Mouse (Mus musculus): ENCODE results near the gene Ptpru. TPM values are rescaled to one million over a fixed set of nuclear protein-coding genes. Genes with fewer than 3 reads are reported as not detected.

Ptpru gene
- polyA plus RNA-seq, 1 experiment from 2014 or later = 20.8 TPM

DNA sequence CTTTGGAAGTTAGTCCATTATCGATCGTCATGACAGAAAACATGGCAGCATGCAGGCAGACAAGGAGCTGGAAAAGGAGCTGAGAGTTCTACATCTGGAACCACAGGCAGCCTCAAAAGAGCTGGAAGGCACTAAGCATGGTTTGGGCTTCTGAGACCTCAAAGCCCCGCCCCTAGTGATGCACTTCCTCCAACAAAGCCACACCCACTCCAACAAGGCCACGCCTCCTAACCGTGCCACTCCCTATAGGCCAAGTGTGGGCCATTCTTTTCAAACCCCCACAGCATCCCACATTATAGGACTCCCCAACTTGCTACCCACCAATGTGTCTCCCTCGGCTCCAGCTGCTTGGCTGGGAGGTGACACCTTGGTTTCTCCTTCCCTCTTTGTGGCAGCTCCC is 88.3 kb downstream of the Ptpru start:
- no peaks in the 10 kb centered on the region for H3K36me3 ChIP-seq (ENCODE audit: control insufficient read depth, insufficient read depth, low read length)
- no peak for DNase-seq
- no peaks in the 10 kb centered on the region for H3K27me3 ChIP-seq (ENCODE audit: control insufficient read depth, insufficient read depth, low read length)
- H3K4me2 ChIP-seq (ENCODE audit: low read length) = no peak overlapping the region
- no peaks in the 10 kb centered on the region for H3K4me1 ChIP-seq (ENCODE audit: control insufficient read depth, insufficient read depth, low read length)
- no peak overlapping the region for H3K4me3 ChIP-seq (replicated peaks; ENCODE audit: low read depth, low read length)
- no peak overlapping the region for H3K9ac ChIP-seq (replicated peaks; ENCODE audit: low read length)
- H3K9me3 ChIP-seq (ENCODE audit: control insufficient read depth, low read length) = no peaks in the 10 kb centered on the region
- WGBS = 82% methylated on average over 6 of the region's 6 CpGs
- ATAC-seq (ENCODE audit: low FRiP score, low TSS enrichment) = no peak
- H3K27ac ChIP-seq (replicated peaks; ENCODE audit: low read depth, low read length) = no peak overlapping the region

DNA sequence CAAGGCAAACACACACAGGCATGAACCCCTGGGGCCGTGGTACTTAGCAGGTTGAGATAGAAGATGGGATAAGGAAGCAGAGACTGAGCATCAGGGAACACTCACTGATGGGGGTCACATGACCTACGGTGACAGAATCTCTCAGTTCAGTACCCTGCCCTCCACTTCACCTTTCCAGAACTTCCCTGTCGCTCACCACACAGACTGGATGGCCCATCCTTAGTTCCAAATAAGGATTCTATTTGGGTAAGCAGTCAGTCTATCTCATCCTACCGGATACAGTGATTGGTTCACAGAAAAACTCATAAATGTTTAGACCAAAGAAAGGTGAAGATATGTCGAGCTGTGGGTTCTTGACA is 93.4 kb downstream of the Ptpru start:
- Histone ChIP-seq H3K9ac (replicated peaks; ENCODE audit: low read length) (no peak overlapping the region), H3K36me3 (ENCODE audit: control insufficient read depth, insufficient read depth, low read length) (no peaks in the 10 kb centered on the region), H3K4me3 (replicated peaks; ENCODE audit: low read depth, low read length) (no peak overlapping the region), H3K4me2 (ENCODE audit: low read length) (no peak overlapping the region), H3K9me3 (ENCODE audit: control insufficient read depth, low read length) (no peaks in the 10 kb centered on the region), H3K27ac (replicated peaks; ENCODE audit: low read depth, low read length) (no peak overlapping the region), H3K4me1 (ENCODE audit: control insufficient read depth, insufficient read depth, low read length) (no peaks in the 10 kb centered on the region), H3K27me3 (ENCODE audit: control insufficient read depth, insufficient read depth, low read length) (no peaks in the 10 kb centered on the region)
- ATAC-seq (ENCODE audit: low FRiP score, low TSS enrichment) = no peak
- WGBS = 89% methylated on average over 5 of the region's 5 CpGs
- DNase-seq = no peak

DNA sequence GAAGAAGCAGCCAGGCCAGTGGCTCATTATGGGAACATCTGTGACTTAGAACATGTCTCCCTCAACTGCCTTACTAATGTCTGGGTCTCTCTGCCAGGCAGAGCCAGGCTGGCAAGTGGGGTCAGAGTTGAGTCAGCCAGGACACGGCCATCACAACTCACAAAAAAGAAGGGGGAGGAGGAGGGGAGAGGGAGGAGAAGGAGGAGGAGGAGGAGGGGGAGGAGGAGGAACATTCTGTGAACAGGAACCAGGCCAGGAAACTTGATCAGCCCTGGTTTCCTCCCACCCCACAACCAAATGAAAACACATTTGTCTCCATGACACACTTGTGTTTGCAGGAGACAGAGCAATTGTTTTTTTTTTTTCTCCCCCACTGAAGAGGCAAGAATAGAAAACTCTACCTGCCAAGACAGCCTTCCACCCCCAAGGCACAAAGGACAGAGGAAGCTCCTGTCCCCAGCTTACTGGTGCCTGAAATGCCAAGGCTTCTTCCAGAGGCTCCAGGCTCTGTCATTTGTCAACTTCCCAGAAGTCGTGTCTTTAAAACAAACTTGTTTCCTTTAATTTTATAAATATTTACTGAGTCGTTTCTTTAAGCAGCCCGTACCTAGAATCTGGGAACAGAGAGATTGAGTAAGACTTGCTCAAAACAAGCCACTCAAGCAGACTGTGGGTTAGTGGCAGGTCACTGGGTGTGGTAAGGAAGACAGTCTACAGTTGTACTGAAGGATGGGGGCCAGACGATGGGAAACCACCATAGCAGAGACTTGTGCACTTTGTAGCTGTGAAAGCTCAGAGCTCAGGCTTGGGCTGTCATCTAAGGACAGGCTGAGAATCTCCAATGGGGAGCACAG is 94.0 kb downstream of the Ptpru start:
- Histone ChIP-seq H3K4me3 (replicated peaks; ENCODE audit: low read depth, low read length) (no peak overlapping the region), H3K27me3 (ENCODE audit: control insufficient read depth, insufficient read depth, low read length) (no peaks in the 10 kb centered on the region), H3K4me1 (ENCODE audit: control insufficient read depth, insufficient read depth, low read length) (no peaks in the 10 kb centered on the region), H3K9me3 (ENCODE audit: control insufficient read depth, low read length) (no peaks in the 10 kb centered on the region), H3K9ac (replicated peaks; ENCODE audit: low read length) (no peak overlapping the region), H3K27ac (replicated peaks; ENCODE audit: low read depth, low read length) (no peak overlapping the region), H3K4me2 (ENCODE audit: low read length) (no peak overlapping the region), H3K36me3 (ENCODE audit: control insufficient read depth, insufficient read depth, low read length) (no peaks in the 10 kb centered on the region)
- ATAC-seq (ENCODE audit: low FRiP score, low TSS enrichment) (no peak), DNase-seq (no peak)
- 66% methylated on average over 5 of the region's 5 CpGs for WGBS

DNA sequence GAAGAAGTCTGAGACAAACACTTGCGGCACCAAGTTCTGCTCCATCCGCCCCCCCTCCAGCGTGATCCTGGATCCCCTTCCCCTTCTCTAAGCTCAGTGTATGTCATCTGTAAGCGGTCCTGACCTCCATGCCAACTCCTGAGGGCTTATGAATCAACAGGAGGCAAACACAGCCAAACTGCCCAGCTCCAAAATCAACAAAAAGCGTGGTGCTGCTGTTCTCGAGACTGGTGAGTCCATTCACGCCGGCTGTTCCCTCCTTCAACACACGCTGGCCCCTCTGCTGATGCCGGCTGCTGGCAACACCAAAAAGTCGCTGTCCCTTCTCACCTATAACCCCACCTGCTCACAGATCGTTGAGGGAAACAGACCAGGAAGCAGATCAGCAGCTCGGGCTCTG is 95.1 kb downstream of the Ptpru start:
- Histone ChIP-seq H3K4me3 (replicated peaks; ENCODE audit: low read depth, low read length) (no peak overlapping the region), H3K27ac (replicated peaks; ENCODE audit: low read depth, low read length) (no peak overlapping the region), H3K36me3 (ENCODE audit: control insufficient read depth, insufficient read depth, low read length) (no peaks in the 10 kb centered on the region), H3K4me1 (ENCODE audit: control insufficient read depth, insufficient read depth, low read length) (no peaks in the 10 kb centered on the region), H3K27me3 (ENCODE audit: control insufficient read depth, insufficient read depth, low read length) (no peaks in the 10 kb centered on the region), H3K4me2 (ENCODE audit: low read length) (no peak overlapping the region), H3K9ac (replicated peaks; ENCODE audit: low read length) (no peak overlapping the region), H3K9me3 (ENCODE audit: control insufficient read depth, low read length) (no peaks in the 10 kb centered on the region)
- 78% methylated on average over 13 of the region's 13 CpGs for WGBS
- DNase-seq = no peak
- ATAC-seq (ENCODE audit: low FRiP score, low TSS enrichment) = no peak

DNA sequence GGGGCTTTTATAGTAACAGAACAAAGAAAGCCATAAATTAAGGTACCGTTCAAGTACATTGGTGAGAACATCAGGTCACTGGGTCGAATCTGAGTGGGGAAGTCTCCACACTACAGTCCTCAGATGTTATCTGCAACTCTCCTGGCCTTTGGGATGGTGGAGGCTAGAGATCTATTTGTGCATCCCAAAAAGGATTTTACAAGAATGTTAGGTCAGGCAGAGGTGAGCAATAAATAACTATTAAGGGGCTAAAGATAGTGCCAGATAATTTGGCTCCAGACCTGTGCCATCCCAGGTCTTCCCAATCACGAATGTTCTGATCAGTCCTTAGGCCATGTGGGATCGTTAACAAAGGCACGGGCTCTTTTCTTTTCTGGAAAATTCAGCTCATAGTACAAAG is 97.5 kb downstream of the Ptpru start:
- ATAC-seq (ENCODE audit: low FRiP score, low TSS enrichment) = no peak
- H3K9ac ChIP-seq (replicated peaks; ENCODE audit: low read length) = no peak overlapping the region
- H3K4me3 ChIP-seq (replicated peaks; ENCODE audit: low read depth, low read length) = no peak overlapping the region
- no peak for DNase-seq
- no peaks in the 10 kb centered on the region for H3K36me3 ChIP-seq (ENCODE audit: control insufficient read depth, insufficient read depth, low read length)
- H3K4me1 ChIP-seq (ENCODE audit: control insufficient read depth, insufficient read depth, low read length) = no peaks in the 10 kb centered on the region
- no peaks in the 10 kb centered on the region for H3K9me3 ChIP-seq (ENCODE audit: control insufficient read depth, low read length)
- H3K27me3 ChIP-seq (ENCODE audit: control insufficient read depth, insufficient read depth, low read length) = no peaks in the 10 kb centered on the region
- no peak overlapping the region for H3K4me2 ChIP-seq (ENCODE audit: low read length)
- 87% methylated on average over 5 of the region's 5 CpGs for WGBS
- no peak overlapping the region for H3K27ac ChIP-seq (replicated peaks; ENCODE audit: low read depth, low read length)

DNA sequence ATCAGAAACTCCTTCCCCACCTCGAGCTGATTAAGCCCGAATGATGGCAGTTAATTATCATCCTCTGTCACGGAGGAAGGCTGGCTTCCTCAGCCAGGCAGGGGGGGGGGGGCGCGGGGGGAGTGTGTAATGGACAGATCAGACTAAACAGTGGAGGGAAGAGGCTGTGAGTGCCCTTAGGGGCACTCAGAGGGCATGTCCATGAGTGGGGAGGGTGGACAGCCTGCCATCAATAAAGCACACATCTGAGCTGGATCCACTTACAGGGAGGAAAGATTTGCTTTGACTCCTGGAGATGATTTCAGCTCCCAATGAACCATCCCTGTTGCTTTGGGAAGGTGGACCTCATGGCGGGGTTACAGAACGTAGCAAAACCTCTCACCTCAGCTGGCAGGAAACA is 109.5 kb downstream of the Ptpru start:
- DNase-seq = no peak
- Histone ChIP-seq H3K4me1 (ENCODE audit: control insufficient read depth, insufficient read depth, low read length) (no peaks in the 10 kb centered on the region), H3K4me2 (ENCODE audit: low read length) (no peak overlapping the region), H3K9me3 (ENCODE audit: control insufficient read depth, low read length) (no peaks in the 10 kb centered on the region), H3K27me3 (ENCODE audit: control insufficient read depth, insufficient read depth, low read length) (no peaks in the 10 kb centered on the region), H3K27ac (replicated peaks; ENCODE audit: low read depth, low read length) (no peak overlapping the region), H3K4me3 (replicated peaks; ENCODE audit: low read depth, low read length) (no peak overlapping the region), H3K36me3 (ENCODE audit: control insufficient read depth, insufficient read depth, low read length) (no peaks in the 10 kb centered on the region), H3K9ac (replicated peaks; ENCODE audit: low read length) (no peak overlapping the region)
- 58% methylated on average over 7 of the region's 7 CpGs for WGBS
- no peak for ATAC-seq (ENCODE audit: low FRiP score, low TSS enrichment)

DNA sequence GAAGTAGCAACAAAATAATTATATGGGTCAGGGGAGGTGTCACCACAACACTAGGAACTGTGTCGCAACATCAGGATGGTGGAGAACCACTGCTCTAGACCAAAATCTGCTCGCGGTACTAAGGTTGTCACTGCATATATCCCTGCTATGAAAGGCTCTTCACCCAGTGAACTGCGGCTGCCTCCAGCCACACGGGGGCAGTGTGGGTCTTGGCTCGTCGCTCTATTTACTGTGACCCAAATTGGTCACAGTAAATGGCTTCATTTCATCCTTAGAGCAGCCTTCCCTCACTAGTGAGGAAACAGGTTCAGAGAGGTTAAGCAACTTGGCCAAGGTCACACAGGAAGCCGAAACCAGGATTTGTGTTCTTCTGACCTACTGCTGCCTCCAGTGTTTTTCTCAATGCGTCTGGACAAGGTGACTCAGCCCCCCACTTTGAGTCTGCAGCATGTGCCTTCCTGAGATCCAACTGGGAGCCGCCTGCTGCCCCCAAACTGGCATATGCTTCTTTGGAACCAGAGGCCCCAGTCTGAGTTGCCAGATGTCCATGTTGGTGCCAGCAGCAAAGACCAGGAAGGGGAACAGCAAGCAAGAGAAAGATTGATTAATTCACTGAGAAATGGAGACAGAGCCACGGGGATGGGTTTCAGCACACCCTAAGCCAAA is 114.5 kb downstream of the Ptpru start:
- Histone ChIP-seq H3K4me2 (ENCODE audit: low read length) (no peak overlapping the region), H3K36me3 (ENCODE audit: control insufficient read depth, insufficient read depth, low read length) (no peaks in the 10 kb centered on the region), H3K27ac (replicated peaks; ENCODE audit: low read depth, low read length) (no peak overlapping the region), H3K4me1 (ENCODE audit: control insufficient read depth, insufficient read depth, low read length) (no peaks in the 10 kb centered on the region), H3K9me3 (ENCODE audit: control insufficient read depth, low read length) (no peaks in the 10 kb centered on the region), H3K4me3 (replicated peaks; ENCODE audit: low read depth, low read length) (no peak overlapping the region), H3K27me3 (ENCODE audit: control insufficient read depth, insufficient read depth, low read length) (no peaks in the 10 kb centered on the region), H3K9ac (replicated peaks; ENCODE audit: low read length) (no peak overlapping the region)
- no peak for ATAC-seq (ENCODE audit: low FRiP score, low TSS enrichment)
- 60% methylated on average over 11 of the region's 11 CpGs for WGBS
- DNase-seq = peak; percentile 67

DNA sequence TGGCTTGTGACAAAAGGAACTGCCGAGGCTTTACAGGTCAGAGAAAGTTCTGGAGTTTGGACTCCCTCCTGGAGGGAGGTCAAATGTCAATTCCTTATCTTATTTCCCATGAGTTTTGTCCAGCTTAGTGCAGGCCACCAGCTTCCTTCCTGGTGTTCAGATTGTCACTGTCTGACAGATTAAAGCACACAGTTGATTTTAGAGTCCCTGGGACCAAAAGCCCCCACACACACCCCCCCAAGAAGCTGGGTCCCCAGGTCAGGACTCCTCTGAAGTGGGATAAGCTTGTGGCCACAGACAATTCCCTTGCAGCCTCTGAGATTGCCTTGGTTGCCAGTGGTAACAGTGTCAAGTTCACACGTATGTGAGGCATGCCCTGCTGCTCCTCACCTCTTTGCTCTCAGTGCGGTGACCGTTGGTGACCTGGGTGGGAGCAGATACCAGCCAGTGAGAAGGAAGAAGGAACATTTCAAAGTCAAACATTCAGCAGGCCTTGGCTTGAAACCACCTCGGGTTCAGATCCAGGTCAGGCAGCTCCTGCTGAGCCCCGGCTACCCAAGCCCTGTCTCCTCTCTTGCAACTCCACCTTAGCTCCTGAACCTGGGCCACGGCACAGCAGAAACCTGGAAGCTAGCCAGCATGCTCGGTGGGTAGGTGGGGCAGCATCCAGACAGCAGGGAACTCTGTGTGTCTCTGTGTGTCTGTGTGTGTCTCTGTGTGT is 115.8 kb downstream of the Ptpru start:
- no peak overlapping the region for H3K9ac ChIP-seq (replicated peaks; ENCODE audit: low read length)
- no peaks in the 10 kb centered on the region for H3K9me3 ChIP-seq (ENCODE audit: control insufficient read depth, low read length)
- no peak overlapping the region for H3K4me3 ChIP-seq (replicated peaks; ENCODE audit: low read depth, low read length)
- H3K36me3 ChIP-seq (ENCODE audit: control insufficient read depth, insufficient read depth, low read length) = no peaks in the 10 kb centered on the region
- no peak overlapping the region for H3K27ac ChIP-seq (replicated peaks; ENCODE audit: low read depth, low read length)
- no peak overlapping the region for H3K4me2 ChIP-seq (ENCODE audit: low read length)
- WGBS = 28% methylated on average over 8 of the region's 8 CpGs
- no peaks in the 10 kb centered on the region for H3K4me1 ChIP-seq (ENCODE audit: control insufficient read depth, insufficient read depth, low read length)
- ATAC-seq (ENCODE audit: low FRiP score, low TSS enrichment) (no peak), DNase-seq (no peak)
- no peaks in the 10 kb centered on the region for H3K27me3 ChIP-seq (ENCODE audit: control insufficient read depth, insufficient read depth, low read length)

Measured in midbrain, embryonic 14.5 days (tissue).